ENCODE assay signal across 19 mouse cellular contexts in genomic region chr13:20130731-20131130, GRCm38 (mm10). TPM values are rescaled to one million over a fixed set of nuclear protein-coding genes. Genes with fewer than 3 reads are reported as not detected.
DNase-seq lines count a peak whose midpoint lies in the region; ATAC-seq and TF ChIP-seq lines count a peak whose summit lies in the region.
"Had no signal": no experiment of that assay in that cellular context is flagged by ENCODE, and none has a peak within 500 bp of the region (broad histone marks: within the 10 kb centered on the region; RNA-seq: fewer than 3 reads in every experiment).

No protein-coding gene starts in this region.

- ATAC-seq in liver, embryonic 12.5 days: no peak
- ATAC-seq in liver, postnatal 0 days: no peak
- ATAC-seq in liver, embryonic 14.5 days (ENCODE audit: insufficient read depth): no peak
- ATAC-seq in liver, embryonic 15.5 days (ENCODE audit: insufficient read depth): no peak
- ATAC-seq: forebrain, embryonic 13.5 days; forebrain, embryonic 15.5 days had no signal

- 64% methylated on average over 3 of the region's 3 CpGs for WGBS in liver, embryonic 12.5 days (ENCODE audit: insufficient replicate concordance)
- 62% methylated on average over 3 of the region's 3 CpGs for WGBS in liver, postnatal 0 days (ENCODE audit: insufficient replicate concordance)
- WGBS in liver, embryonic 14.5 days (ENCODE audit: insufficient replicate concordance): 63% methylated on average over 3 of the region's 3 CpGs
- WGBS in liver, embryonic 15.5 days (ENCODE audit: insufficient replicate concordance): 52% methylated on average over 3 of the region's 3 CpGs

- no peak for TF ChIP-seq EP300 in liver, postnatal 0 days (IDR thresholded peaks at IDR 0.05; ENCODE audit: low read depth)
- no peak for TF ChIP-seq EP300 in liver, embryonic 14.5 days (IDR thresholded peaks at IDR 0.05; ENCODE audit: low read depth)

- H3K27me3 ChIP-seq in liver, embryonic 12.5 days (replicated peaks): no peaks in the 10 kb centered on the region
- H3K27me3 ChIP-seq in liver, postnatal 0 days (ENCODE audit: insufficient read depth, low read length): no peaks in the 10 kb centered on the region
- H3K27me3 ChIP-seq in liver, embryonic 14.5 days (ENCODE audit: control insufficient read depth, insufficient read depth, low read length): no peaks in the 10 kb centered on the region
- peaks cover 5% of the 10 kb centered on the region; the same call in 1 of the 2 replicates for H3K27me3 ChIP-seq in liver, embryonic 15.5 days
- H3K27me3 ChIP-seq: embryonic facial prominence, embryonic 12.5 days had no signal

- no peaks in the 10 kb centered on the region for H3K36me3 ChIP-seq in liver, embryonic 12.5 days
- no peaks in the 10 kb centered on the region for H3K36me3 ChIP-seq in liver, postnatal 0 days (replicated peaks; ENCODE audit: insufficient read depth, low read length)
- no peaks in the 10 kb centered on the region for H3K36me3 ChIP-seq in liver, embryonic 14.5 days (replicated peaks; ENCODE audit: control insufficient read depth, insufficient read depth, low read depth)
- H3K36me3 ChIP-seq in liver, embryonic 15.5 days (replicated peaks): no peaks in the 10 kb centered on the region
- H3K36me3 ChIP-seq: embryonic facial prominence, embryonic 10.5 days; embryonic facial prominence, embryonic 12.5 days; forebrain, embryonic 15.5 days had no signal

- peaks cover 63% of the 10 kb centered on the region for H3K4me1 ChIP-seq in liver, embryonic 12.5 days
- peaks cover 55% of the 10 kb centered on the region for H3K4me1 ChIP-seq in liver, postnatal 0 days (ENCODE audit: insufficient read depth)
- H3K4me1 ChIP-seq in liver, embryonic 14.5 days (replicated peaks; ENCODE audit: control insufficient read depth in 2 of 2, insufficient read depth in 2 of 2, low read length in 1 of 2): peaks cover 51 to 71% of the 10 kb centered on the region in 2 experiments
- peaks cover 77% of the 10 kb centered on the region for H3K4me1 ChIP-seq in liver, embryonic 15.5 days (replicated peaks)

- H3K4me3 ChIP-seq in liver, embryonic 12.5 days: no peak overlapping the region
- H3K4me3 ChIP-seq in liver, postnatal 0 days (ENCODE audit: low read depth, low read length): no peak overlapping the region
- no peak overlapping the region for H3K4me3 ChIP-seq in liver, embryonic 14.5 days (ENCODE audit: insufficient read depth in 1 of 2, low read depth in 2 of 2, low read length in 2 of 2)
- H3K4me3 ChIP-seq in liver, embryonic 15.5 days (replicated peaks): no peak overlapping the region
- H3K4me3 ChIP-seq: embryonic facial prominence, embryonic 10.5 days; embryonic facial prominence, embryonic 12.5 days; forebrain, embryonic 13.5 days; forebrain, embryonic 15.5 days had no signal

- H3K27ac ChIP-seq in liver, embryonic 12.5 days: peak overlapping the region; percentile 86; the same call in 1 of the 2 replicates
- no peak overlapping the region; the same call in 1 of the 2 replicates for H3K27ac ChIP-seq in liver, postnatal 0 days (ENCODE audit: low read depth)
- H3K27ac ChIP-seq in liver, embryonic 14.5 days: peak overlapping the region; percentile 81
- peak overlapping the region; percentile 53 for H3K27ac ChIP-seq in liver, embryonic 15.5 days (replicated peaks)
- H3K27ac ChIP-seq: embryonic facial prominence, embryonic 10.5 days; embryonic facial prominence, embryonic 12.5 days; forebrain, embryonic 13.5 days; forebrain, embryonic 15.5 days had no signal

- no peak for TF ChIP-seq CTCF in liver, postnatal 0 days (IDR thresholded peaks at IDR 0.05; ENCODE audit: low read depth)
- no peak for TF ChIP-seq CTCF in liver, embryonic 14.5 days (IDR thresholded peaks at IDR 0.05; ENCODE audit: low read depth)

- H3K4me2 ChIP-seq in liver, embryonic 12.5 days: no peak overlapping the region
- no peak overlapping the region for H3K4me2 ChIP-seq in liver, postnatal 0 days (ENCODE audit: low read depth, low read length)
- H3K4me2 ChIP-seq in liver, embryonic 14.5 days (ENCODE audit: low read depth): peak overlapping the region; percentile 3; the same call in 1 of the 2 replicates
- H3K4me2 ChIP-seq in liver, embryonic 15.5 days: no peak overlapping the region
- H3K4me2 ChIP-seq: embryonic facial prominence, embryonic 12.5 days; forebrain, embryonic 13.5 days; forebrain, embryonic 15.5 days had no signal

- no peak for DNase-seq in liver, postnatal 0 days
- DNase-seq in liver, embryonic 14.5 days (ENCODE audit: low read depth in 3 of 3, low spot score in 3 of 3): no peak
- DNase-seq in gastrocnemius, postnatal 36 days: no peak
- DNase-seq in cerebellum, adult 18-20 months: no peak
- DNase-seq: adrenal gland, adult 2 months; adrenal gland, postnatal 10 days; adrenal gland, postnatal 25 days; cerebellum, adult 11 months; cerebellum, adult 2 months; cerebellum, adult 9-10 months; cerebellum, postnatal 10 days; cerebellum, postnatal 25 days had no signal

- H3K9ac ChIP-seq in liver, embryonic 12.5 days: peak overlapping the region; percentile 27; the same call in 1 of the 2 replicates
- H3K9ac ChIP-seq in liver, postnatal 0 days (replicated peaks): no peak overlapping the region
- H3K9ac ChIP-seq in liver, embryonic 14.5 days (replicated peaks): 0 out of 2 replicates have a peak overlapping the region, but pooled peaks have one; percentile 13
- no peak overlapping the region for H3K9ac ChIP-seq in liver, embryonic 15.5 days
- H3K9ac ChIP-seq: embryonic facial prominence, embryonic 12.5 days; forebrain, embryonic 13.5 days; forebrain, embryonic 15.5 days had no signal

- intact Hi-C loops in gastrocnemius, postnatal 36 days (cut with DNase I): no loop called here

- no peaks in the 10 kb centered on the region for H3K9me3 ChIP-seq in liver, embryonic 12.5 days (replicated peaks)
- no peaks in the 10 kb centered on the region for H3K9me3 ChIP-seq in liver, postnatal 0 days (ENCODE audit: low read length)
- no peaks in the 10 kb centered on the region for H3K9me3 ChIP-seq in liver, embryonic 14.5 days (ENCODE audit: control insufficient read depth, low read length)
- no peaks in the 10 kb centered on the region for H3K9me3 ChIP-seq in liver, embryonic 15.5 days (replicated peaks)
- H3K9me3 ChIP-seq: embryonic facial prominence, embryonic 10.5 days; embryonic facial prominence, embryonic 12.5 days; forebrain, embryonic 13.5 days; forebrain, embryonic 15.5 days had no signal

RNA-seq across cellular contexts. Expression of gene Elmo1, which starts 40.3 kb away (rescaled TPM):
- 6.2 and 6.7 TPM in 2 replicates for polyA plus RNA-seq in liver, embryonic 12.5 days (2016; fragmentation: Nextera tagmentation; extraction: Ambion mirVana)
- 2.7 and 3.1 TPM in 2 replicates for polyA plus RNA-seq in liver, postnatal 0 days (2015; fragmentation: Nextera tagmentation; extraction: Ambion mirVana)
- 2.4 and 3.0 TPM in 2 replicates for polyA plus RNA-seq in liver, embryonic 14.5 days (2012; rRNA removed)
- polyA plus RNA-seq in liver, embryonic 14.5 days (2014; fragmentation: Nextera tagmentation; extraction: Ambion mirVana): 3.5 and 3.9 TPM in 2 replicates
- polyA plus RNA-seq in liver, embryonic 15.5 days (2015; fragmentation: Nextera tagmentation; extraction: Ambion mirVana): 4.5 and 4.9 TPM in 2 replicates
- 1 to 10 TPM; 4.3 to 5.2 TPM for total RNA-seq in gastrocnemius, postnatal 36 days (2021)
- polyA plus RNA-seq: C2C12 had no signal

Comparison
In these comparisons a context has a peak if more than half of its experiments do, and no peak if none do; other contexts are left out.
1. H3K9ac ChIP-seq: peak in liver, embryonic 12.5 days (single experiment) and liver, embryonic 14.5 days (single experiment); none in liver, postnatal 0 days (single experiment) and liver, embryonic 15.5 days (single experiment).